Mouse (Mus musculus): ENCODE measurements around the gene Nap1l1. TPM values are rescaled to one million over a fixed set of nuclear protein-coding genes. Genes with fewer than 3 reads are reported as not detected.

Nap1l1 gene
- polyA plus RNA-seq, 1 experiment, result 6.7 TPM

- 14% methylated on average over 7 of the region's 7 CpGs for WGBS
- no peak for DNase-seq (ENCODE audit: low read depth, low spot score)
These were observed 37.8 kb downstream of the Nap1l1 start for GRCm38 (mm10) chr10:111510798-111511197.

DNA sequence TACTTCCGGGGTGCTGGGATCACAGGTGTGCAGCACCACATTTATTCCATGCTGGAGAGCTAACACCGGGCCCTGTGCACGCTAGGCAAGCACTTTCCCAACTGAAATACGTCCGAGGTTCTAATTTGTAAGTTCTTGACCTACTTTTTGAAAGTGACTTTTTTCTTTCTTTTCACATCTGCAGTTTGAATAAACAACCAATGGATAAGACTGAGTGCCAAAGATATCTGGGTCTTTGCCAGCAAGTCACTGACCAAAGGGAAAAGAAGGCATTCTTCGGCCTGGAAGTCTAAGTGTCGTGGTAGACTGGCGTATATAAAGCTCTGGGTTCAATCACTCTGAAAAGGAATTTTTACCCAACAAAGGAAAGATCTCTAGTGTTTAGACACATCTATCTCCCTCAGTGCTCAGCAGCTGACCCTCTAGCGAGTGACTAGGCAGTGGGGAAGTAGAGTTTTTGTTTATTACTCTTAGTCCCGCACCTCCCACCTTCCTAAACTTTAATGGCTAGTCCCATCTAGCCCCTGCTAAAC lies 39.1 kb downstream of the Nap1l1 start:
- WGBS, result 70% methylated on average over 10 of the region's 10 CpGs
- no peak for DNase-seq (ENCODE audit: low read depth, low spot score)

DNA sequence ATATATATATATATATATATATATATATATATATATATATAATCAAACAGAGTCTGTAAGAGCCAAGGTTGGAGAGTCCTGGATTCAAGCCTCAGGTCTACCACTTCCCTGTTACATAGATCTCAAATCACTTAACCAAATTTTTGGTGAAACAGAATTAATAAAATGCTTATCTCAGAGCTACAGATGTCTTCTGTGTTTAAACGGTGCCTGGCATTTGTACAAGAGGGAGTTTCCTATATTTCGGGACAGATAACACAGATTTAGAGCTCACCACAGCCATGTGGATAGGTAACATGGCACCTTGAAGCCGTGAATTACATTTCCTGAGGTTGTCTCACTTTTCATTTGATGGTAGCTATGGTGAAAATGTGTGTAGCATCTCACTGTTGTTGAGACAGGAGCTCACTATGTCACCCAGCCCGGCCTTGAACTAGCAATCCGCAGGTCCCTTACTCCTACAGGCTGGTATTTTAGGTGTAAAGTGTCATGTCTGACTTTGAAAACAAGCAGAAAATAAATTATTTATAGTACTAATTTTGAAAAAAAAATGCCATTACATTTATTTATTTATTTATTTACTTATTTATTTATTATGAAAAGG lies 41.4 kb downstream of the Nap1l1 start:
- 85% methylated on average over 5 of the region's 5 CpGs for WGBS
- no peak for DNase-seq (ENCODE audit: low read depth, low spot score)

DNA sequence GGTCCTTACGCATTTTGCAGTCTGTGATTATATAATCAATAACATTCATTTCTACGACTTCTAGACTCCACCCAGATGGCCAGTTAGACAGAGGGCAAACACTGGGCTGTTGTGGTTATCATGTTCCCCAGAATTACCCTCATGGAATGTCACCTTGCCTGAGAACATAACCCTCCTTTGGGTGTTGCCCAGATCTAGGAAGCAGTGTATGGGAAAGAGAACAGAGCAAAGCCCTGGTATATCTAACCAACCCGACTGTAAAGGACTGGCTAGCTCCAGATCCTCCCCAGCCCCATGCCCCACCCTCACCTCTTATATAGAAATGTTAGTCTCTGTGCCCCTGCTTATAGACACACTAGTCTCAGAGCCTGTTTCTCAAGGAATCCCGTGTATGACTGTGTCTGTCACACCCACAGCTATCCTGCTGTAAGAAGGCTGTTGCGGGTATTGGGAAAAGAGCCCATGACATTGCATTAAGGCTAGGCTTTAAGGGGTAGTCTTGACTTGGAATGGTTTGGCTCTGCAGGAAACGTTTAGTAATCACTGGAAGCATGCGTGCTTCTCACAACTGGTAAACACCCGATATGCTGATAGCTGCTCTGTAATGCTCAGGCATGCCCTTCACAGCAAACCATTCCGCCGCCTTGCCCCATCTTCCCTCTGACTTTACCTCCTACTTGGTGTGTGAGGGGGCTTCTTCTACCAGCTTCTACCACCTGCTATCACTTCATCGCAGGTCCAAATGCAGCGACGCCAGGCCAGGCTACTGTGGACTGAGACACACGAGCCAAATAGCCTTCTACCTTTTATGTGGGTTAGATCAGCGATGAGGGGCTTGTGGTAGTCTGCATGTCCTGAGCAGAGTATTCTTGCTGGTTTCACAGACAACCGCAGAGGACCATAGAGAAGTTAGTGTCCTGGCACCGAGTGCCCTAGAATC lies 42.3 kb downstream of the Nap1l1 start:
- WGBS, result 39% methylated on average over 17 of the region's 17 CpGs
- no peak for DNase-seq (ENCODE audit: low read depth, low spot score)

DNA sequence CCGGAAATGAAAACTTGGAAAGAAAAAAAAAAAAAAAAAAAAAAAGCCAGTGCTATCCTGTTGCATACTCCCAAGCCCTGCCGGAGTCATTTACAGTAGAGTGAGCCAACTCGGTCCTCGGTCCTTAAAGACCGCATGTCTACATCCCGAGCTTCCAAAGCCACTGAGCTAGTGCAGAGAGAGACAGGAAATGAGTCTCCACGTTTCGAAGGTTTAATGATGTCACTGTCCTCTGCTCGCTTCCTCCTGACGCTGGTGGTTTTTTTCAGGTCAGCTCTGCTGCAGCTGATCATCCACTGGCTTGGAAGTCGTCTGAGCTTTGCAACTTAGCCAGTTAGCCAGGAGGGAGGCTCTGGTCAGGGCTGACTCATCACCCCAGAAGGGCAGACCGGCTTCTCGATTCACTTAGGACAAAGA lies 43.2 kb downstream of the Nap1l1 start:
- 1% methylated on average over 13 of the region's 13 CpGs for WGBS
- DNase-seq (ENCODE audit: low read depth, low spot score), result no peak

DNA sequence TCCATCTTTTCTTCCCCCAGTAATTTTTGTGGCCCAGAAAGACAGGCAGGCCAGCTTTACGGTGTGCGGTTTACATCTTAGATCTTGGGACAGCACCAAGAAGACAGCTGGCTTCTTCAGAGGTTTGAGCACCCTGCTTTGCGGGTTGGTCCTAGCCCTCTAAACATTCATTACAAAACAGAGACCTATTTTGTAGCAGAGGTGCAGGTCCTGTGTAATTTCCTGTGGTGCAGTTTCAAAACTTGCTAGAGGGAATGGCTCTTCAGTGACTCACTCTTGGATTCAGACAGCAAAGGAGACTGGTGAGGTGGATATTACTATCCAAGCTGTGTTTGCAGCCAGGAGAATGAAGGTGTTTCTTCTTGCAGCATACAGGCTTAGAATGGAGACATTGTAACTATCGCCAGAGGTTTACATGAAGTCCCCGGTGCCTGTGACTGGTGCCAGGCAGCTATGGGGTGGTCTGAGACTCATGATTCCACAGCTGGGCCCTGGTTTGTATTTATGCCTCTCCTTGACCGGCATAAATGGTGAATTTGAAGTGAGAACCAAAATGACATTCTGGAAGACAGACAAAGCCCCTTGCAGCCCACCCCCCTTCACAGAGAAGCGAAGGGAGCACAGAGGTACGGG lies 43.9 kb downstream of the Nap1l1 start:
- DNase-seq (ENCODE audit: low read depth, low spot score), result no peak
- WGBS, result 62% methylated on average over 8 of the region's 8 CpGs

GRCm38 (mm10) chr10:111518350-111518749 lies 45.3 kb downstream of the Nap1l1 start:
- WGBS, result 79% methylated on average over 4 of the region's 4 CpGs
- DNase-seq (ENCODE audit: low read depth, low spot score), result no peak

- 82% methylated on average over 24 of the region's 24 CpGs for WGBS
- no peak for DNase-seq (ENCODE audit: low read depth, low spot score)
These were observed 46.8 kb downstream of the Nap1l1 start for GRCm38 (mm10) chr10:111519620-111520370.

DNA sequence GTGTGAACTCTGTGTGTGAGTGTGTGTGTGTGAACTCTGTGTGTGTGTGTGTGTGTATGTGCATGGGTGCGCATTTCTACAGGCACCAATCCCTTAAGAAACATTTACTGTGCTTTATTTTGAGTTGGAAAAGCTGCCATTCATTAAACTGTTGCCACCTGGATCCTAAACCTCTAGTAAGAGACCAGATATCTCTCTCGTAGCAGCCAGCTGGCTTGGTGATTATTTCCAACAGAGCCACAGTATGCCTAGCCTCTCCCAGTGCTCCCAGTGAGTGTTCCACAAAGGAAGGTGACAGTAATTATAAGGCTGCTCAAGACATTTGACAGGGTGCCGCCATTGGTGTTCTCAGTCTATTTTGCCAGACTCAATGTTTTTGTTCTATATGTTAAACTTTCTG lies 47.6 kb downstream of the Nap1l1 start:
- no peak for DNase-seq (ENCODE audit: low read depth, low spot score)
- 89% methylated on average over 3 of the region's 3 CpGs for WGBS

DNA sequence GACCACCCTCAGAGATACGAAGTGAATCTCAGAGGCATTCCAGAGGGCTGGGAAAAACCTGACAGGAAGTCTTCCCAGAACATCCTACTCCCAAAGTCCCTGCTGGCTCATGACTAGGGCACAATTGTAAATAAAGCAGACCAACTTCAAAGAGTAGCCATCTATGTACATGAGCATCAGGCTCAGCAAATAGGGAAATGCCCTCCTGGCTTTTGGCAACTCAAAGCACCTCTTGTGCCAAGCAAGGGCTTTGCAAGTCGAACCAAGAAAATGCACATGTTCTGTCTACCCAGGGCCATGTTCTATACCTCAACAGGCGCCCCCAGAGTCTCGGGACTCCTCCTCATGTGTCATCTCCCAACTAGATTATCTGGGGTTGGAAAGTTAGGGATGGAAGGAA lies 48.6 kb downstream of the Nap1l1 start:
- WGBS, result 38% methylated on average over 4 of the region's 4 CpGs
- no peak for DNase-seq (ENCODE audit: low read depth, low spot score)

- no peak for DNase-seq (ENCODE audit: low read depth, low spot score)
- 62% methylated on average over 4 of the region's 4 CpGs for WGBS
These were observed 49.2 kb downstream of the Nap1l1 start for GRCm38 (mm10) chr10:111522230-111522629.

DNA sequence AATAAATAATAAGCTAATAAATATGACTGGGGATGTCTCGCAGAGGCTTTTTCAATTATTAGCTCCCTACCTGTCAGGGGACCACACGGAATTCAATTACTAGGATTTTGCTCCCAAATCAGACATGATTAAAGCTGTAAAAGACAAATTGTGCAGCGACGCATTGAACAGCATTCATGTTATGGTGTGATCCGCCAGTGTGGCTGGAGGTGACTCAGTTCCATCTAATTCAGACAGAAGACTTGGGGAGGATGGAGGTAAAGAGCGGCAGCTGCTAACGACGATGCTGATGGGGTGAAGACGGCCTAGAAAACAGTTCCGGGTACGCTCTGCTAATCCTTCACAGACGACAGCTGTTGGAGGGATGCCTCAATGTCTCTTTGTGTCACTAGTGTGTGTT lies 50.9 kb downstream of the Nap1l1 start:
- DNase-seq (ENCODE audit: low read depth, low spot score), result no peak
- WGBS, result 94% methylated on average over 12 of the region's 12 CpGs

DNA sequence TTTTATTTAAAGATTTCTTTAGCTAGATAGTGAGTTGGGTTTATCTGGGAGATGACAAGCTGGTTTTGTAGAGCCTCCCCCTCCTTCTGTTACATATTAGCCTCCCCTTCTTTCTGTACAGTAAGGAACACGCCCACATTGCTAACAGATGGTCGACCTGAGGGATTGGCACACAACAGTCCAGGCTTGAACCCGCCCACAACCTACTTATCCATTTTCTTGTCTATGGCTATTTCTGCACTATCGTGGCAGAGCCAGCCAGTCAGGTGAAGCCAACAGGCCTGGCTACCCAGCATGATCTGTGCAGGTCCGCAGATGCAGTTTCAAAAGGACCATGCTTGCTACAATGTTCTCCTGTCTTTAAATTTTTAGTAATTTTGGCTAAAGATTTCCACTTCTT lies 54.0 kb downstream of the Nap1l1 start:
- 49% methylated on average over 5 of the region's 5 CpGs for WGBS
- DNase-seq (ENCODE audit: low read depth, low spot score), result no peak

- no peak for DNase-seq (ENCODE audit: low read depth, low spot score)
- WGBS, result 57% methylated on average over 7 of the region's 7 CpGs
These were observed 54.6 kb downstream of the Nap1l1 start for GRCm38 (mm10) chr10:111527613-111528012.

- DNase-seq (ENCODE audit: low read depth, low spot score), result no peak
- 42% methylated on average over 4 of the region's 4 CpGs for WGBS
These were observed 55.3 kb downstream of the Nap1l1 start for GRCm38 (mm10) chr10:111528283-111528682.

- 37% methylated on average over 7 of the region's 7 CpGs for WGBS
- no peak for DNase-seq (ENCODE audit: low read depth, low spot score)
These were observed 57.4 kb downstream of the Nap1l1 start for GRCm38 (mm10) chr10:111530398-111530797.

DNA sequence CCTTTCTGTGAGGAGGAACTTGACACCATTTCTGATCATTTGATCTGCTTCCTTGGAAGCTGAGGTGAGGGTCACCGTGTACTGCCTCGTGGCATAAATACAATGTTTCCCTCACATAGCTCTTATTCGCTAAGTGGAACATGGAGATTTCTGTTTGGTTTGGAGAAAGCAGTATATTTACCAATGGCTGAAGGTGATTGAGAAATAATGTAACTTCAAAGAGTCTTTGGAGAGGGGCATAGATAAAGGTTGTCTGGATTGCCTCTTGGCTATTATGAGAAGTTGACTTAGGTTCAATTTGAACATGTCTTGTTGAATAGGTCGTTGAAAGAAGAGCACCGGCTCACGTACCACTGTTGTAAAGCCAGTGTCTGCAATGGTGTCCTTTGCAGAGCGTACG lies 61.7 kb downstream of the Nap1l1 start:
- no peak for DNase-seq (ENCODE audit: low read depth, low spot score)
- 87% methylated on average over 8 of the region's 8 CpGs for WGBS

DNA sequence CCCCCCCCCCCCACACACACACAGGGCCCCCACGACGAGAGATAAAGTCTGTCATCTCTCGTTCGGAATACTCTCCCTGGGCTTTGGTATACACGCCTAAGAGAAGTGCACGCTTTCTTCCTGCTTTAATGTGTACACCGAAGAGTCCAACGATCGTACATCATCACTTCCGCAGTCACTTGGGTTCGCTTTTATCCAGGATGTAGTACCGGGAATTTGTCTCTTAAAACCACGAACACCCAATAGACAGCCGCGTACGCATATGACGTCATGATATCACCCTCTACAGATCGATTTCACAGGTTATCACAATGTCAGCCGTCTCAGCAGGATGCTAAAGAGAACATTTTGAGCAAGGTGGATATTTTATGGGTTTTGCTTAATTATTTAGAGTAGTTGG lies 64.4 kb downstream of the Nap1l1 start:
- no peak for DNase-seq (ENCODE audit: low read depth, low spot score)
- WGBS, result 84% methylated on average over 19 of the region's 19 CpGs

DNA sequence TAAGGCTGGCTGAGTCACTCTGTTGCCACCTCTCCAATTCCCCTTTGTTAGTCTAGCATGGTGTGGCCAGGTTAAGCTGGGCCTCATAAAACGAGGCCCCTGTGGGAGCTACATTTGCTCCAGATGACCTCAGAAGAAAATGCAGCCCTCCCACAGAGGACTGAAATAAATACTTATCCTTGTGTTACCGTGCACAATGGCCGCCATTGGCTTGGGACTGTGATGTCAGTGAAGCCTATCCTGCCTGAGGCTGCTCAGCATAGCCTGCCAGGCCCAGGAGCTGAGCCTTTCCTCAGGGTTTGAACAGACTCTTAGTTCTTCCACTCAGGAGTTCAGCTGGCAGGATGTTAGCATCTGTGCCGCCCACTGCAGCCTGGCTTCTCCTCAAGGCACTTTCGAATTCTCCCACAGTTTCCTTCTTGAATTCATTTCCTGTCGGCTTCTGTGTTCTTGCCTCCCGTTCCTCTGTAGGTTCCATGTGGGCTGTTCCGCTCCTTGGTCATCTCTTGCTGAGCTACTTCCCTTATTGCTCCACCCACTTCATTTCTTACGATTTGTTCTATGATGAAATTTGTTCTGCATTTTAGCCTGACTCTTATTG lies 66.8 kb downstream of the Nap1l1 start:
- DNase-seq (ENCODE audit: low read depth, low spot score), result no peak
- 20% methylated on average over 9 of the region's 9 CpGs for WGBS
